Mouse (Mus musculus) megakaryocyte-erythroid progenitor cell, adult 5-6 weeks (primary cell): ENCODE data around the gene Nrp1. TPM values are rescaled to one million over a fixed set of nuclear protein-coding genes. Genes with fewer than 3 reads are reported as not detected.

ENCODE experiments used
- ATAC-seq: replicated peaks from 2 replicates; pipeline ENCODE4 v1.8.0; 2016; ENCODE audit warnings: mild to moderate bottlenecking, inconsistent platforms; ENCODE audit not compliant: severe bottlenecking, poor library complexity, low FRiP score, low TSS enrichment
- total RNA-seq, 2 experiments: library from RNA; stranded (forward) in 1 of 2; stranded (reverse) in 1 of 2; fragments of 200-1000, 215-1000 nt in 1 of 2; fragments of >200 nt in 1 of 2; fragmentation: Nextera tagmentation in 1 of 2; gene quantifications; 2 replicates each; pipeline ENCODE4 v1.2.3; 2014 to 2017

Gene Nrp1
- total RNA-seq, 2 experiments from 2014 or later, result 0.15 to 0.23 TPM

DNA sequence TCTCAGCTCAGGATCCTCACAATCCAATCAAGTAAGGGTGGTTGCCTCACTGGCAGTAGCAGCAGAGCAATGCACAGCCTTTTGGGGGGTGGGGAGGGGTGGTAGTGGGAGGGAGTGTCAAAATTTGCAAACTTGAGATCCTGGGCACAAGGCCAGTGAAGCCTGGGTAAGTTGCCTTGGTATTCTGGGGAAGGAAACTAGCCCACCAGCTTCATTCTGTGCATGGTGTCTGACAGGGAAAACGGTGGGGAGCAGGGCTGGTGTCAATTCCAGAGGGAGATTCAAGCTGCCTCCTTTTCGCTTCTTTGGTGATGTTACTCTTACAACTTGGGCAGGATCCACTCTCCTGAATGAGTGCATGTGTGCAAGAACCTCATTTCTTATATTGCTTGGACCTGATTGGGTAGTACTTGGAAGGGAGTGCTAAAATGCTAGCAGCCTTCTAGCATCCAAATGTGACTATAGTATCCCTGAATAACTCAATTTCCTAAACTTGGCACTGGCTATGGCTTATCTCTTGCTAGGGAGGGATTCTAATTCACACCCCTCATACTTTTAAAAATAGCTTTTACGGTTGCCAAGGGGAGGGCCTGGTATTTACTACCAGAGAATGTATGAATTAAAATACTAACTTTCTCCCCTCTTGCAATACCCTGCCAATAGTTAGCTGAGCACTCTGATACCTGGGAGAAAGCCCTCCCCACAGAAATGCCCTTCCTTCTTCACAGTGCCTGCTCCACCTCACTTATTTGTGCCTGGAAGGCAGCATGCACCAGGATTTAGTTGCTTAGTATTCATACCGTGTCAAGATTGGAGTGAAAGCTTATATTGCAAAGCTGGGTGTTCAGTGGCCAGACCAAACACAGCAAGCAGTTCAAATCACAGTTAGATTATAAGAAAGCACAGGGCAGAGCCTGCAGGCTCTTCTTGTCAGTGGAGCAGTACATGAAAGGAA, 57.6 kb downstream of the Nrp1 start:
- ATAC-seq, result no peak

DNA sequence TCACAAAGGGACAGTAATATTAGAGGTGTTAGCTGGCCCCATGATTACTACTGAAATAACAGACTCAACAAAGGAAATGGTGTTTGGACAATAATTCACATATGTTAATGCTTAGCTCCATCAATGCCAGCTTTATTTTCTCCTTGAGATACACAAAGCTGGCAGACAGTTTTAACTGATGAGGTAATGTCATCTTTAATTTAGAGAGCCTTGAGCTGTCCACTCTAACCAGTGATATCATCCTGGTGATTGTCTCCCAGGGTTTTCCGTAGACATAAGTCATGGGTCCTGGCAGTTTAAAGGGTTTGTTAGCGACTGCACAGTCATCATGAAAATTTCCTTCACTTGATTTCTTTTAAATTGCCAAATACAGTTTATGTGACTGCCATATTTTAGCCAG, 58.5 kb downstream of the Nrp1 start:
- no peak for ATAC-seq

DNA sequence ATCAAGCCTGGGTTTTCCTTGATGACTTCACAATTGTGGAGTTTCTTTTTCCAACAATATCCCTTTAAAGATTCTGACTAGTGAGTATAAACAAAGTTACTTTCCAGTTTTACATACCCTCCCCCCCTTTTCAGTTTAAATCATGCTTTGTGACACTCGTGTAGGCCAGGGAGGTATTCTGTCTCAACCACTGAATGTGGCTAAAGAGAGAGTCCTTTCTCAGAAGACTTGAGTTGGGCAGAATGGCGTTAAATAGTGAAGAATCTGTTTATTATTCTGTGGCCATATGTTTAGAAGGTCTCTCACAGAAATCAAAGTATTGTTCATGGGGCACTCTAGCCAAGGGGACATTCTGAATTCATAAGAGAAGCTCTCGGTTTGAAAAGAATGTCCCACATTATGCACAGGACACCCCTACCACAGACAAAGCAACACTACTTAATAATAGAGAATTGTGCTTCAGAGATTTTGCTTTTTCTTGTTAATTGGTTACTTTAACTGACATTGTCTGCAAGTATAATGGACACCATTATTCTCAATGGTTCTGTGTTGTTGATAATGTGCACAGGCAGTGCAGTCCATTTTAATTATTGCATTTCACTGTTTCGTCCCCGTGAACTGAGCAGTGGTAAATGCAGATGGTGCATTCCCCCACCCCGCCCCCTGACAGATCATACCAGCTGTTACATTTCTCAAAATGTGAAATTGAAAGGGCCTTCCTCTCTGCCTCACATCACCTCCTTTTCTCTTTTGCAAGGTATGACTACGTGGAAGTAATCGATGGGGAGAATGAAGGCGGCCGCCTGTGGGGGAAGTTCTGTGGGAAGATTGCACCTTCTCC, 59.8 kb downstream of the Nrp1 start:
- no peak for ATAC-seq

DNA sequence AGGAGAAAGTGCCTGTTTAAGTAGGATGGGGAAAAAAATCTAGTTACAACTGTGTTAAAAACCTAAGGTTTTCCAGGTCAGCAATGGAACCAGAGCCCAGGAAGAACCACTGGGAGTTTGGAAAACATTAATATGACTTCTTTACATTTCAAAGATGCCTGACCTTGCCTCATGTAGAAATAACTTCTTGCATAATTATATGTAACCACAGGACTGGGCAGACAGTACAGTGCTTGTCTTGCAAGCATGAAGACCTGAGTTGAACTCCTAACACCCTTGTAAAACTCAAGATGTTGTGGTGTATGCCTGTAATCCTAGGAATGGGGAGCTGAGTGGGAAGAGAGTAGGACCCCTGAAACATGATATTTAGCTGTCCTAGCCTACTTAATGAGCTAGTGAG, 61.6 kb downstream of the Nrp1 start:
- ATAC-seq, result no peak

DNA sequence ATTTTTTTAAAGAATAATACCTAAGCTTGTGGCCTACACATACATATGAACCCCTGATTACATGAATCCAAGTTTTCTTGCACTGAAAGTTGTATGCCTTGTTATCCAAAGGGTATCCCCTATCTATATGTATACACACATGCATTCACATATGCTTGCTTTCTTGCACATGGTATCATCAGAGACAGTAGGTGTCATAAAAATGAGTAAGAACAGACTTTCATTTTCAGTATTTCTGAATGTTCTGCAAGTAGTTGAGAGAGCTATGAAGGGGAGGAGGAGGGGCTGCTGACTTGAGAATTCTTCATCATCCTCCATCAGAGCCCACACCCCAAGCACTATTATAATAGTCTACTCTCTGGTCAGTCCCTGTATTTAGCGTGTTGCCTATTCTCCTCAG, 62.0 kb downstream of the Nrp1 start:
- ATAC-seq, result no peak

DNA sequence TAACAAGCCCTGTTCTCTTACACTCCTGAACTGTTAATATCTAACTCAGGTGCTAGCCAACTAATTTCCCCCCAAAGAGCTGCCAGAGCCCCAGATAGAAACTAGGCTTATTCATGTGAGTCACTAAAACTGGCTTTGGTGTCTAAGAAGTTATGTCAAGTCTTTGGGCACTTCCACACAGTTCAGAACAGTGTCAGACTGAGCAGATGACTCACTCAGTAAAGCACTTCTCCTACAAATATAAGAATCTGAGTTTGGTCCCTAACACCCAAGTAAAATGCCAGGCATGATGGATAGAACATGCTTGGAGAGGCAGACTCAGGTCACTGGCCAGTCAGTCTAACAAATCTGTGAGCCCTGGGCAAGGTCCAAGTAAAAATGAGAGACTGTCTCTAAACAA, 65.4 kb downstream of the Nrp1 start:
- ATAC-seq, result no peak

DNA sequence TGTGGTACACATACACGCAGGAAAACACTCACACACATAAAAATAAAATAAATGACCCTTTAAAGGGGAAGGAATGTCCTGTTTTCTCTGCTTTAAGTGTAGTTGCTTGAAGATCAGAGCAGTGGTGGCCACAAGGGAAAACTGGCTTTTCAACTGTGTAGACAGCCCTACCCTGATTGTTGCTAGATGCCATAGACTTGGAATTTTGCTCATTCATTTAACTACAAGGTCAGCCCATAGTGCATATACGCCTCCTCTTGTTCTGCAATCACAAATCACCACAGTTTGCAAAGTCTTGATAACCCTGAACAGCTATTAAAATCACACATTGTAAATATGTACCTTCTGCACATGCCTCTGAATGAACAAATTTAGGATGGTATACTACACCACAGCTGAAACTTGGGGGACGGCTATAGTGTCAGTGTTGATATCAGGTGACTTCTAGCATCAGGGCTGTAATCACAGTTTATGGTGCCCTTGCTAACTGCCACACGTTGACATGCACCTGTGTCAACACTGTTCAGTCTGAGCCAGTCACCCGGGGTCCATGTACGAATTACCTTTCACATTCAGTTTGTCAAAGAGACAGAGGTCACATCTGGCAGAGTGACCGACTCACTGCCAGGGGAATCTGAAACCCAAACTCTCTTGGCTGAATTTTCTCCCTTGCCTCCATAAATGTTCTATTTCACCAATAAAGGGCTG, 66.4 kb downstream of the Nrp1 start:
- no peak for ATAC-seq

DNA sequence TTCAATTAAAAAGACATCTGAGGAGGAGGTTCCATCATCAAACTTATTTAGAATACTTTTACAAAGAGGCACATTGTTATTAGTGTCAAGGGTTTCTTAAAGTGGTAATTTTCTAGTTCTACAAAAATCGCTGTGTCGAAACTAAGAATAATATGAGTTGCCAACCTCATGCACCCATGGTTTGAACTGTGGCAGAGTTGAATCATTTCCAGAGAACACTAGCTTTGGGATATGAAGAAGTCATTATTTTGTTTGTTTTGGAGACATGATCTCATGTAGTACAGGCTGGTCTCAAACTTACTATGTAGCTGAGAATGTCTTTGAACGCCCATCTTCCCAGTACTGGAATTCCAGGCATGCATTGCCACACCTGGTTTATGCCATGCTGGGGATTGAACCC, 68.7 kb downstream of the Nrp1 start:
- no peak for ATAC-seq

DNA sequence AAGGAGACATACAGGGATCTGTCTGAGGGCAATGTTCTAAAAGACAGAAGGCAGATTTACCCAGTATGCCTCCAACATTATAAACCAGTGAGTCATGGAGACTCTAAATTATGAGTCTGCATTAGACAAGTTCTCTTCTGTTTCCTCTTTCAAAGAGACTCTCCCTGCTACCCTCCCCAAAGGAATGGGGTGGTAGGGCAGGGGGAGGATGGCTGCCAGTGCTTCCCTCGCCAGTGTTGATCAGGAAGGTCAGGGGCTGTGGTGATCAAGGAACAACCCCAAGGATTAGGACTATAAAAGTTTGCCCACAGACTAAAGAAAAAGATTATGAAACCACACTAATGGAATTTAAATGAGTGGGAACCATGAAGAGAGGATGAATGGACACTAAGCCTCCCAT, 70.6 kb downstream of the Nrp1 start:
- ATAC-seq, result no peak

DNA sequence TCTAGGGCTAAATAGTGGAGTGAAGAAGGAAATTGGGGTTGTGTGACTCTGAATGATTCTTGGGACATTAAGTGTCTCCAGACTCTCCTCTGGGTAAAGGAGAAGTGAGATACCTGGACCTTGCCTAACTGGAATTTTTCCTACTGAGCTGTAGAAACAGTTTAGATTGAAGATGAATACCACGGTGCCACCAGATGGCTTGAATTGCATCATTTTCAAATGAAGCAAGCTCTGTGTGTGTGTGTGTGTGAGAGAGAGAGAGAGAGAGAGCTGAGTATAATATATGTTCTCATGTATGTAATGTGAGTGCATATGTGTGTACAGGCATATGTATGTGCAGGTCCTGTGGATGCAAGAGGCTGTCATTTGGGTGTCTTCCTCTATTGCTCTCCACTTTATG, 72.7 kb downstream of the Nrp1 start:
- no peak for ATAC-seq

DNA sequence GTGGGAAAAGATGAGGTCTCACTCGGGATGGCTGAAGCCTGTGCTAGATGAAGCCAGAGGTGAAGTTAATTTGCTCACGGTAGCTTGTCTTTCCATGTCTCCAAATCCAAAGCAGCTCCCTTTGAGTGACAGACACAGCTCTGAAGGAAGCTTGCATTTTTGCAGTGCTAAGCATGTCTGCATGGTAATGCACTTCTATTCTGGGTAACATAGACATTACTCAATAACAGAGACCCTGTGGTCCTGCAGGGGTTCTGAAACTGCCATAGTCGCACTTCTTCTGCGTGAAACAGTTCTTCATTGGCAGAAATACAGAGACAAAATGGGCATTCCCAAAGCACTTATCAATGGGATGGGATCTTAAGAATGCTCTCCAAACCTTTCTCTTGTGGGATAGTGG, 77.3 kb downstream of the Nrp1 start:
- no peak for ATAC-seq

DNA sequence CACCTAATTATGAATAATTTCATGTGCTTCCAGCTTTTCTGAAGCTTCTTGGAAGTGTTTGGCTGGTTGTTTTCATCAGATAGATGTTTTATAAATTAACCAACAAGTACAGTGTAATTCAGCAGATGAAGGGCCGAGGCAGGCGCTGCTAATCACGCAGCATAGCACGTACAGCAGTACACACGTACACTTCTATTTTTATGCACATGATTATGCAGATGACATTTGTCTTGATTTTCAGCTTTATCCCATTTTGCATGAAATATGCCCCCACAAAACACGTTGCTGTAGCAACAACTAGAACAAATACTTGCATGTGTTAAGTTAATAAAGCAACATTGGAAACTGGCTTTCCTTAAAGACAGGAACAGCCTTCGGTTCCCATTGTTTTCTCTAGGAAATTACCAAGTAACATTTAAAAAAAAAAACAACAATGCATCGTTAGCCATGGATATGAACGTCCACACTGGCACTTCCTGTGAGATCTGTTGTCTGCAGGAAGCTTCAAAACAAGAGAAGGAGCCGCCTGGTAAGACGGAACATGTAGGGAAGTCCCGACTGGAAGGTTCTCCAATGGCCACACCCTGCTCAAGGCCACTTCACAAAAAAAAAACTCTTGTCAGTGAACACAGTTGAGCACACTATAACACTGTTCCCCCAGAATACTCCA, 78.9 kb downstream of the Nrp1 start:
- no peak for ATAC-seq

DNA sequence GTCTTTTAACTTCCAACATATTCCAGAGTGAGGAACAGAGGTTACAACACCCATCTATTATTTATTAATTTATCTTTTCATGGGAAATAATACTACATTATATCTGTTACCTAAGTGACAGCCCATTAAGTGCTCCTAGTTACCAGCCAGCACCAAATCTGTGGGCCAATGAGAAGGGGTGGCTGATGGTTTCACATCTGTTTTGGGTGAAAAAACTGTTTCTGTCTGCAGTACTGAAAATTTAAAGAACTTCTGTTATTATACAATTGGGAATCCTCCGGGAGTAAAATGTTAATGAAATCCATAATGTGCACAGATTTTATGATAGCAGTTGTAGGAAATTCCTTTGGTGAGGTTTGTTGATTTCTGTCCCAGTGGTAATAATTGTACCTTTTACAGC, 83.0 kb downstream of the Nrp1 start:
- no peak for ATAC-seq

DNA sequence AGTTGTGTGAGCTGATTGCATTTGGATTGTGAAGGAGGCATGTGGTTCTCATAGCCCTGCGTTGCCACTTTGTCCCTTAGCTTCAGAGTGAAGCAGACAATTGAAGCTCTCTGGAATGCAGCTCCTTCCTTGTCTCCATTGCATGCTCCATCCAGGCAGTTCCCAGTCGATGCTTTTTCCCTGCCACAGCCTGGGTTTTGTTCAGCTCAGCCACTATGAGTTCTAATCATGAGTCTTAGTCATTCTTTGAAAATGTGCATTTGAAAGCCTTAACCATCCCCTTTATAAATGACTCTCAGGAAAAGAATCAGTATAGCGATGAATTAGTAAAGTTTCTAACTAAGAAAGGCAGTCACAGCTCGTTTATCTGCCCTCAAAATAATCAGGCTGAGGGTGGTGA, 87.2 kb downstream of the Nrp1 start:
- ATAC-seq, result no peak

DNA sequence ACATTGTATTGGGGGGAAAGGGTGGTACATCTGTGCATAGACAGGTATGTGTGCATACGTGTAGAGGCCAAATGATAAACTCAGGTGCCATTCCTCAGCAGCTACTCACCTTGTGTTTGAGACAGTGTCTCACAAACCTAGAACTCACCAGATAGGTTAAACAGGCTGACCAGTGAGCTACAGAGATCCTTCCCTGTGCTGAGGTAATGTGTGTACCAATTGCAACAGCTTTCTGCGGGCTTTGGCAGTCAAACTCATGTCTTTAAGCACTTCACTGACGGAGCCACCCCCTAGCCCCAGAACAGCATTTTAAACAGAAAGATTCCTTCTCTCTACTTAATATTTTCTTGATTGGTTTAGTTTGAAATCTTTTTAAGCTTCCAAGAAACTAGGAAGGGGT, 88.2 kb downstream of the Nrp1 start:
- no peak for ATAC-seq

DNA sequence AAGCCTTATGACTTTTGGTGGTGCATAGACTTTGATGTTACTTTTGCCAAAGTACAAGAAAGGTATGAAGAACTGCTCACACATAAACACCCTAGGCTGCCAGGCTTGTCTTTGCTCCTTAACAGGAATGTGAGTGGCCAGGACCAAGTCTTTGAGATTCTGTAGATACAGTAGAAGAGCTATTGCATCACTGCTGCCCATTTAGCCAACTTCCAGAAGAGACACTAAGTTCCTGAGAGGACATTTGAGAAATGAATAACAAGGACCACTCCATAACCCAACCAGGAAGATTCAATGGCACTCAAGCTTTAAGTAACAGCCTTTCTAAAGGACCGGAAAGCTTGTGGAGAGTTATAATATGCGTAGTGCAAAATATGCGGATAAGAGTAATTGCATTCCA, 88.9 kb downstream of the Nrp1 start:
- ATAC-seq, result no peak

DNA sequence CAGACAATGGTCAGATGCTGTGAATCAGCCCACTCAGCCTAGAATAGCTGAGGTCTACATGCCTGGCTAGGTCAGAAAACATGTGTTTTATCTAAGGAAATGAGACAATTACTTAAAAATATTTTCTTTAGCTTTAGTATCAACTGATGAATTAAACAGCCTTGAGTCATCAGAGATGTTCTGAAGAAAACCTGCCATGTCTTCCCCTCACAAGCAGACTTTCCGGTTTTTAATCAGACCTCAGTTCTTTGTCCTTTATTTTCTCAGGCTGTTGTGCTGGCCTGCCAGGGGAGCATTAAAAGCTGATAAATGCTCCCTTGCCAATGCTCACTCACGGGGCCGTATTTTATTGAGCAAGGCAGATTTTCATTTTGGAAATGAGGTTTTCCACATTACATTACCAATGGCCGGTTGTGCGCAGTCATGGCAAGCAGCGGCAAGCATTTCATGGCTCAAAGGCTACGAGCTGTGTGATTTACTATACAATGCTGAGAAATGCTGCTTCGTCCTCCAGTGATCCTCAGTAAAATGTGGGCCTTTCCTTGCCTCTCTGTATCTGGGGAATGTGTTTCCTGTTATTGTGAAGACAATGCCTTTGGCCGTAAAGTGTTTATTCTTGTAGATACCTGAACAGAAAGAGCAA, 92.1 kb downstream of the Nrp1 start:
- no peak for ATAC-seq

DNA sequence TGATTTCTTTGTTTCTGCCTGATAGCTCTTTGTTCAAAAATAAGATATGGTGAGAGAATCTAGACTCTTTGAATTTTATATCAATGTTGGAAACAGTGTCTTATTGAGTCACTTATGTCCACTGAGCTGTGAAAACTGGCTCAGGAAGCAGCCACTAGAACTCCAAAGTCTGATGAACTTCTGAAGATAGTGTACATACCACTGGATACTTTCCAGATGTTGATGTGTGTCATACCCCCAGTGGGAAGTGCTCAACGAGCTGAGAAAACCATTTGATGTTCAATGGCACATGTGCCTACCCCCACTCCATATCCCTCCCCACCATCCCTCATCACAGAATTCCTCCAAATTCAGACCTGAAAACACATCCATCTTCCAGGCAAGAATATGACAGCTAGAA, 92.7 kb downstream of the Nrp1 start:
- no peak for ATAC-seq

DNA sequence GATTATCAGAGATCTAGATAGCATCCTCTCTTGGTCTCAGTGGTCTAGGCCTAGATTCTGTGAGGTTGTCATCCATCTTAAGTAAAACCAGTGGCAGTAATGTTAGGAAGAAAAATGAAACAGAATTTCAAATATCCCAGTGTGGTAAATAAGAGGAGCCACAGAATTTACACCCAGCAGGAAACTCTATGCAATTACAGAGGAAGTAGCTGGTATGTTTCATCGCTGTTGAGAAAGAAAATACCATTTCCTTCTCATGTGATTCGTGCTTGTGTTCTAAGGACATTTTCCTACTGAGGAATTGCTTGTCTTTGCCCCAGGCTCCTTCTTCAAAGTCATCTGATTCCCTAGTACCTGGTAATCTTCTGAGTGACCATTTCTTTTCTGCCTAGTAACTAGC, 95.1 kb downstream of the Nrp1 start:
- no peak for ATAC-seq
